ENCODE assay signal across 16 mouse cellular contexts in genomic region chr5:16919791-16920190, GRCm38 (mm10).
"Had no signal": no experiment of that assay in that cellular context is flagged by ENCODE, and none has a peak within 500 bp of the region (broad histone marks: within the 10 kb centered on the region; RNA-seq: fewer than 3 reads in every experiment).

No protein-coding gene starts in this region.

- DNase-seq: retina, postnatal 1 day; right cerebral cortex, adult 18-20 months; right cerebral cortex, postnatal 14 days; right cerebral cortex, postnatal 25 days; right cerebral cortex, postnatal 4 days; spleen, adult 18-20 months; thymus, adult 18-20 months; thymus, adult 2 months; thymus, postnatal 14 days; thymus, postnatal 25 days; thymus, postnatal 36 days; thymus, postnatal 4 days had no signal

- H3K36me3 ChIP-seq: neural tube, embryonic 13.5 days; neural tube, embryonic 15.5 days; stomach, embryonic 15.5 days had no signal

- H3K4me1 ChIP-seq: neural tube, embryonic 13.5 days; neural tube, embryonic 15.5 days; stomach, embryonic 15.5 days had no signal

- H3K27me3 ChIP-seq: neural tube, embryonic 13.5 days; neural tube, embryonic 15.5 days; stomach, embryonic 15.5 days had no signal

- H3K4me2 ChIP-seq: neural tube, embryonic 13.5 days; neural tube, embryonic 15.5 days; stomach, embryonic 15.5 days had no signal

- H3K9ac ChIP-seq: neural tube, embryonic 13.5 days; neural tube, embryonic 15.5 days; stomach, embryonic 15.5 days had no signal

- H3K9me3 ChIP-seq: neural tube, embryonic 13.5 days; neural tube, embryonic 15.5 days; stomach, embryonic 15.5 days had no signal

- H3K27ac ChIP-seq: neural tube, embryonic 13.5 days; neural tube, embryonic 15.5 days; stomach, embryonic 15.5 days; stomach, postnatal 0 days had no signal

- H3K4me3 ChIP-seq: neural tube, embryonic 13.5 days; neural tube, embryonic 15.5 days; stomach, embryonic 15.5 days had no signal
